Mouse (Mus musculus) MEL (cell line): ENCODE measurements around the gene P4ha2. TPM values are rescaled to one million over a fixed set of nuclear protein-coding genes. Genes with fewer than 3 reads are reported as not detected.

Source experiments
- DNase-seq: peaks from one replicate; pipeline ENCODE4 v3.0.0; 2011; ENCODE audit warnings: low read depth, low spot score
- H3K27ac ChIP-seq: 2 replicates; pipeline ENCODE4 v1.5.1; 2012; ENCODE audit warnings: low read depth, mild to moderate bottlenecking, control low read depth, low read length, moderate library complexity; ENCODE audit not compliant: control insufficient read depth
- H3K27me3 ChIP-seq, 2 experiments: fragments of 150-350 bp in 1 of 2; sonication (generic) in 1 of 2; 2 replicates each; pipeline ENCODE4 v1.6.1; 2012; ENCODE audit warnings: low read length in 2 of 2, mild to moderate bottlenecking in 2 of 2, improper control_type of control experiment in 1 of 2, moderate library complexity in 1 of 2; ENCODE audit not compliant: insufficient read depth in 2 of 2, control insufficient read depth in 1 of 2
- H3K36me3 ChIP-seq, 2 experiments: 2 replicates each; pipeline ENCODE4 v1.6.1; 2012 to 2014; ENCODE audit warnings: low read length in 2 of 2, improper control_type of control experiment in 1 of 2, inconsistent platforms in 1 of 2, mild to moderate bottlenecking in 1 of 2; ENCODE audit not compliant: insufficient read depth in 2 of 2, control insufficient read depth in 1 of 2
- H3K4me1 ChIP-seq, 2 experiments: fragments of 150-350 bp in 1 of 2; sonication (generic) in 1 of 2; 2 replicates each; pipeline ENCODE4 v1.6.1; 2012; ENCODE audit warnings: low read length in 2 of 2, improper control_type of control experiment in 1 of 2, mild to moderate bottlenecking in 1 of 2; ENCODE audit not compliant: insufficient read depth in 2 of 2, control insufficient read depth in 1 of 2
- H3K4me3 ChIP-seq, 2 experiments: fragments of 150-350 bp in 1 of 2; sonication (generic) in 1 of 2; 2 replicates each; pipeline ENCODE4 v1.5.1; 2012; ENCODE audit warnings: low read depth in 2 of 2, low read length in 2 of 2, mild to moderate bottlenecking in 2 of 2, moderate library complexity in 2 of 2, control low read depth in 1 of 2, improper control_type of control experiment in 1 of 2; ENCODE audit not compliant: control insufficient read depth in 1 of 2, insufficient read depth in 1 of 2
- H3K79me2 ChIP-seq: 2 replicates; pipeline ENCODE4 v1.6.1; 2012; ENCODE audit warnings: mild to moderate bottlenecking, low read length, moderate library complexity; ENCODE audit not compliant: control insufficient read depth, poor library complexity, insufficient read depth
- H3K9ac ChIP-seq: 2 replicates; pipeline ENCODE4 v1.6.1; 2012; ENCODE audit warnings: low read depth, mild to moderate bottlenecking, control low read depth, low read length, moderate library complexity; ENCODE audit not compliant: control insufficient read depth, poor library complexity, severe bottlenecking
- H3K9me3 ChIP-seq: fragments of 150-350 bp; sonication (generic); replicated peaks from 2 replicates; pipeline ENCODE4 v1.6.1; 2012; ENCODE audit warnings: mild to moderate bottlenecking, low read length, improper control_type of control experiment, moderate library complexity; ENCODE audit not compliant: insufficient read depth
- CTCF ChIP-seq, 3 experiments: IDR thresholded peaks in 2 of 3; conservative IDR thresholded peaks in 1 of 3; 2 replicates each; pipeline ENCODE4 v1.5.1; 2011 to 2012; ENCODE audit warnings: low read length in 3 of 3, low read depth in 2 of 3, mild to moderate bottlenecking in 2 of 3, improper control_type of control experiment in 1 of 3, inconsistent platforms in 1 of 3, mixed read lengths in 1 of 3, moderate library complexity in 1 of 3; ENCODE audit not compliant: control insufficient read depth in 1 of 3, insufficient read depth in 1 of 3, poor library complexity in 1 of 3, severe bottlenecking in 1 of 3
- E2F4 ChIP-seq: IDR thresholded peaks from 2 replicates; pipeline ENCODE4 v1.6.1; 2011; ENCODE audit warnings: low read depth, low read length, improper control_type of control experiment, borderline replicate concordance
- GABPA ChIP-seq: IDR thresholded peaks from 2 replicates; pipeline ENCODE4 v1.6.1; 2012; ENCODE audit warnings: low read depth, mild to moderate bottlenecking, inconsistent platforms, low read length, improper control_type of control experiment, moderate library complexity
- GATA1 ChIP-seq: IDR thresholded peaks from 2 replicates; pipeline ENCODE4 v1.6.1; 2011; ENCODE audit warnings: low read depth, low read length, improper control_type of control experiment
- KAT2A ChIP-seq: conservative IDR thresholded peaks from 2 replicates; pipeline ENCODE4 v1.6.1; 2012; ENCODE audit warnings: low read depth, low read length, improper control_type of control experiment, inconsistent platforms
- MAX ChIP-seq: IDR thresholded peaks from 2 replicates; pipeline ENCODE4 v1.6.1; 2011; ENCODE audit warnings: low read length, improper control_type of control experiment
- MYC ChIP-seq: IDR thresholded peaks from 2 replicates; pipeline ENCODE4 v1.6.1; 2011; ENCODE audit warnings: low read depth, mild to moderate bottlenecking, low read length, improper control_type of control experiment, moderate library complexity
- NELFE ChIP-seq: IDR thresholded peaks from 2 replicates; pipeline ENCODE4 v1.6.1; 2011; ENCODE audit warnings: low read depth, low read length, improper control_type of control experiment
- POLR2AphosphoS5 ChIP-seq: IDR thresholded peaks from 2 replicates; pipeline ENCODE4 v1.6.1; 2012; ENCODE audit warnings: low read depth, borderline replicate concordance, mild to moderate bottlenecking, inconsistent platforms, low read length, moderate library complexity, mixed read lengths
- SIN3A ChIP-seq: IDR thresholded peaks from 2 replicates; pipeline ENCODE4 v1.6.1; 2012; ENCODE audit warnings: low read length, improper control_type of control experiment, inconsistent platforms
- UBTF ChIP-seq: IDR thresholded peaks from 2 replicates; pipeline ENCODE4 v1.6.1; 2012; ENCODE audit warnings: low read depth, mild to moderate bottlenecking, inconsistent platforms, low read length, improper control_type of control experiment, moderate library complexity, borderline replicate concordance; ENCODE audit not compliant: insufficient read depth
- ZC3H11A ChIP-seq: IDR thresholded peaks from 2 replicates; pipeline ENCODE4 v1.6.1; 2012; ENCODE audit warnings: low read depth, mild to moderate bottlenecking, inconsistent platforms, low read length, improper control_type of control experiment
- ZKSCAN1 ChIP-seq: IDR thresholded peaks from 2 replicates; pipeline ENCODE4 v1.6.1; 2012; ENCODE audit warnings: low read depth, mild to moderate bottlenecking, inconsistent platforms, low read length, improper control_type of control experiment, moderate library complexity
- ZMIZ1 ChIP-seq: IDR thresholded peaks from 2 replicates; pipeline ENCODE4 v1.6.1; 2012; ENCODE audit warnings: low read depth, mild to moderate bottlenecking, inconsistent platforms, low read length, improper control_type of control experiment, moderate library complexity
- polyA plus RNA-seq, 2 experiments: library from polyadenylated mRNA; stranded (reverse) in 1 of 2; unstranded in 1 of 2; fragments of >175 nt in 1 of 2; fragments of >200 nt in 1 of 2; gene quantifications; 2 replicates each; pipeline versions ENCODE4 v1.2.1 to v1.2.4; 2012; ENCODE audit warnings: low replicate concordance in 2 of 2, low read depth in 1 of 2; ENCODE audit not compliant: insufficient read length in 2 of 2, insufficient read depth in 1 of 2, missing spikeins in 1 of 2
- total RNA-seq: library from RNA; depleted of rRNA; stranded (reverse); fragments of 300-350 nt; gene quantifications from 2 replicates; pipeline ENCODE4 v1.2.3, GENCODE M21; 2012

The P4ha2 gene
- total and polyA plus RNA-seq, 3 experiments = 18.6 to 57.8 TPM; not detected in 1

DNA sequence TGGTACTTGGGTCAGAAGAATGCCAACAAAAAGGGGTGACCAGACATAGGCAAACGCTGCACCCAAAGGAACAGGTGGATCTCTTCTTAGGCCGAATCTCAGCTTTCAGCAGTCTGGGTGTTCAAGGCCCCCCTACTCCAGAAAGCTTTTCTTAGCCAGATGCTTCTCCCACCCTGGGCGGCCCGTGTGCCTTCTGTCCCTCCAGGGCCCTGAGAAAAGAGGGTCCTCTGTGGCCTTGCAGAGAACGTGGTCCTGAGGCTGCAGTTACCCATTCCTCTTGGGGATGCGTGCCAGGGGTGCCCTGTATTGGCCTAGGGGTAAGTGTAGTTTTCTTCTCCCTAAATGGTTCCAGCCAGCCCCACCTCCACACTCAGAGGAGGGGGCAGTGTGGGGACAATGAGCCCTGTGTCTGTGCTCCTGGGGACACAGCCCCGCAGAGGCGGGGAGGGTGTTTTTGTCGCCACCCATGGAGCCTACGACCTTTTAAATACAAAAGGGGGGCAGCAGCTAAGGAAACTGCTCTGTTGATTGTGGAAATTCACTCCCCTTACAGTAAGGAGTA is 41.8 kb upstream of the P4ha2 start:
- Histone ChIP-seq H3K4me3 (no peak overlapping the region), H3K27ac (no peak overlapping the region), H3K27me3 (no peaks in the 10 kb centered on the region), H3K9ac (no peak overlapping the region), H3K36me3 (no peaks in the 10 kb centered on the region; a peak in 1 of 4 replicates), H3K4me1 (no peaks in the 10 kb centered on the region; a peak in 1 of 4 replicates), H3K79me2 (no peaks in the 10 kb centered on the region), H3K9me3 (no peaks in the 10 kb centered on the region)
- DNase-seq = no peak
- no peak for TF ChIP-seq MYC
- TF ChIP-seq MAX = no peak
- TF ChIP-seq UBTF = no peak

GRCm38 (mm10) chr11:54058643-54059042 is 41.3 kb upstream of the P4ha2 start:
- Histone ChIP-seq H3K9ac (no peak overlapping the region), H3K36me3 (no peaks in the 10 kb centered on the region), H3K9me3 (no peaks in the 10 kb centered on the region), H3K4me1 (no peaks in the 10 kb centered on the region), H3K27ac (no peak overlapping the region), H3K79me2 (no peaks in the 10 kb centered on the region), H3K27me3 (no peaks in the 10 kb centered on the region), H3K4me3 (no peak overlapping the region)
- DNase-seq = no peak
- no peak for TF ChIP-seq KAT2A

GRCm38 (mm10) chr11:54059526-54059925 is 40.4 kb upstream of the P4ha2 start:
- H3K27ac ChIP-seq = no peak overlapping the region
- H3K27me3 ChIP-seq = no peaks in the 10 kb centered on the region
- H3K79me2 ChIP-seq = no peaks in the 10 kb centered on the region
- no peaks in the 10 kb centered on the region for H3K9me3 ChIP-seq
- H3K4me1 ChIP-seq = peaks cover 0 to under 1% of the 10 kb centered on the region in 2 experiments; a peak in 1 of 4 replicates
- no peak overlapping the region for H3K9ac ChIP-seq
- no peak for DNase-seq
- H3K4me3 ChIP-seq = no peak overlapping the region
- H3K36me3 ChIP-seq = no peaks in the 10 kb centered on the region
- TF ChIP-seq E2F4 (no peak), GATA1 (no peak), ZKSCAN1 (no peak), POLR2AphosphoS5 (no peak), ZMIZ1 (no peak), SIN3A (no peak), GABPA (no peak), NELFE (no peak), CTCF (IDR thresholded peaks at IDR 0.05 in 2 of 3, conservative IDR thresholded peaks at IDR 0.05 in 1 of 3; ENCODE audit: control insufficient read depth in 1 of 3, insufficient read depth in 1 of 3, low read depth in 2 of 3, low read length in 3 of 3, poor library complexity in 1 of 3, severe bottlenecking in 1 of 3) (no peak), ZC3H11A (no peak)
